Mouse (Mus musculus) monocyte, adult 5-6 weeks (primary cell): Measurements from ENCODE around the gene Cldn8. TPM values are rescaled to one million over a fixed set of nuclear protein-coding genes. Genes with fewer than 3 reads are reported as not detected.

ENCODE experiments used
- ATAC-seq: fragments of 153-309, 156-312 bp; replicated peaks from 2 replicates; pipeline ENCODE4 v1.8.0; 2017; ENCODE audit warnings: mild to moderate bottlenecking; ENCODE audit not compliant: low TSS enrichment, insufficient number of reproducible peaks, severe bottlenecking, poor library complexity, low FRiP score
- total RNA-seq: library from RNA; stranded (forward); fragments of 200-1000, 200-491, 200-594 nt; gene quantifications from 3 replicates; pipeline ENCODE4 v1.2.3, GENCODE M21; 2017

The Cldn8 gene
- total RNA-seq, result not detected in 3 replicates

GRCm38 (mm10) chr16:88563045-88563913 is at the start of gene Cldn8:
TSS of gene Cldn8 (minus strand) at chr16:88563183.
- no peak for ATAC-seq

DNA sequence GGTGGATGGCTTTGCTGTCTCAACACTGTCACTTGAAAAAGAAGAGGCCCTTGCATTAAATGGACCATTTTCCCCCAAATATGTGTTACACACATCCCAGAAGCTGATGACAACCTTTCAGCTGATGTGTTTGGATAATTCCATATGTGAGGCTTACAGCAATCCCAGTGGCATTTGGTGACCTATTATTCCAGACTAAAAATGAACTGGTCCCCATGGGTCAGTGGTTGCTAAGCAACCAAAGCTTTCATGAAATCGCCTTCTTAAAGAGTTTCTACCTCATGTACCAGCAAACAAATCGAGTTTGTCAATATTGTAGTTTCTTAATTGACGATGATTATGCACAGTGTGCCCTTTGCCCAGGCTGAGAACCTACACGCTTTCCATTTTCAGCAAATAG is 49.7 kb upstream of the Cldn8 start:
- ATAC-seq, result no peak

DNA sequence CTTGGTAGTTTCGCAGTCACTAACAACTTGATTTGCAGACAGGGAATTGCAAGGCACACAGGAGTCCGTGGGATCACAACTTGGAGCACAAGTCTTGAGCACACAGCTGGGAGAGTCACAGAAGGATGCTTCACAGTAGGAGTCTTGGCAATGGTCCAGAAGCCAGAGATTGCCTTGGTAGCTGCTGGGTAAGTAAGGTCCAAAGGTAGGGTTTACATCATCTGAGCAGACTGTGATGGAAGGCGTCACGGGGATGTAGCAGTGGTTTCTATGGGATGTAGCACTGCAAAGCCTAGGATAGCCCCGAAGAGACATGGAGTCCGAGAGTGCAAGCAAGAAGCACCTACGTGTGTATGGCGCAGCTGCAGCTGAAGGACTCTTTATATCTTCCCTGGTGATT is 48.9 kb upstream of the Cldn8 start, which contains the start of gene Krtap24-1:
TSS of gene Krtap24-1 (minus strand) at position 358 of the 400 bp plus-strand sequence.
- ATAC-seq, result no peak

GRCm38 (mm10) chr16:88604570-88604969 is 41.6 kb upstream of the Cldn8 start:
- no peak for ATAC-seq

- ATAC-seq, result no peak
Measured at GRCm38 (mm10) chr16:88602464-88602863, 39.5 kb upstream of the Cldn8 start.

- no peak for ATAC-seq
Measured at GRCm38 (mm10) chr16:88600303-88600702, 37.3 kb upstream of the Cldn8 start.

DNA sequence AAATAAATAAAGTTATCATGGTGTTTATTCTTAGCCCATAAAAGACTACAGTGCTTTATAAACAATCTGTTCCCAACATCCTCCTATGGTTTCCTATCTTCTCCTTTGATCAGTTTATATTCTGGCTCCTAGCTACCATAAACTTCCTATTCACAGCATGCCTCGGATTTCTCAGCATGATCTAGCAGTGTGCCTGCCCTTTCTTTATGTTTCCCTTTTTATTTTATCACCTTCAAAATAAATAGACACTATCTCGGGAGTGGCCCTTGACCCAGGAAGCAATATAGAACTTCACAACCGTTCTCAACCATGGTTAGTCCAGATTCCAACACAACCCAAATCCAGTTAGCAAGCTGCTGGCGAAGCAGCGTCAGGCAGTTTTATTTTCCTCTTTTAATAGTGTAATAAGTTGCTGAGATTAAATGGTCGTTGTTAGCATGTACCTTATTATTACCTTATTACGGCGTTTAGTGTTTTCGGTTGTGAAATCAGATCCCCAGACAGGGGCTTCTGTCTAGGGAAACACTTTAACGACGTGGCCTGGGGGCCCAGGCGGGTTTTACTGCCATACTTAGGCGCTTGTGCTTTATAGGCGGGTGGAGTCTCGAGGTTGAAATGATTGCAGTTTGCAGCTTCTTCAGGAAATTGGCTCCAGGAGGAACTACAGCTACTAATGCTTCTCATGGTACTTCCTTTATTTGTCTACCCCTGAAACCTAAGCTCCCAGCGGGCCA is 36.7 kb upstream of the Cldn8 start:
- ATAC-seq, result no peak

DNA sequence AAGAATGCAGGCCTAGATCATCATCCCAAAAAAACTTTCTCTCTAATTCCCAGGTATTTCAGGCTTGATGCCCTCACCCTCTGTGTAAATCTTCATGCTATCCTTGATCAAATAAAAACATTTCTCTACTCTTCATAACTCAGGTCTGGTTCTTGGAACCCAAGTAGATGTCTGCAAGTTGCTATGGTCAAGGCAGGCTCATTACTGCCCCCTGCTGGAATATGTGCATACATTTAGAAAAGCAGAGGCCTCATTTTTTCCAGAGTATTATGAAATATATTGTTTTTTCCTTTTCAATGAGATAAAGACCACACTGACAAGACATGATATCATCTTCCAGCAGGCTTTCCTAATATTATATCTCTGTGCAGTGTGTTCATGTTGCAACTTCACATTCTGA is 29.8 kb upstream of the Cldn8 start:
- no peak for ATAC-seq

DNA sequence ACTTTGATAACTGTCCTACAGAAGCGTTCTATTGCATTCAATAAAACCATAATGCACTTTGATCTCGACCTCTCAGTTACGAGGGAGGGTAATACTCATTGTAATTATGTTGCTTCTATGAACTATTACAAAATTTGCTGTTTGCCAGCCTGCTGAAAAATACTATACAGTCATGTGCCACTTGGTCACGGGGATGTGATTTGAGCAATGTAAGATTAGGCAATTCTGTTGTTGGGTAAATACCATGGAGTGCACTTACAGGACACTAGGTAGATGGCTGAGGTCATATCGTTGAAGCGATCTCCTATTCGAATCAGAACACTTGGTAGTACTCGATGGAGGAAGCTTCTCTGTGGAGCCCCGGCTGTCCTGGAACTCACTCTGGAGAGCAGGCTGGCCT is 20.4 kb upstream of the Cldn8 start:
- ATAC-seq, result no peak

GRCm38 (mm10) chr16:88575885-88576679 is 13.1 kb upstream of the Cldn8 start:
- ATAC-seq, result no peak

DNA sequence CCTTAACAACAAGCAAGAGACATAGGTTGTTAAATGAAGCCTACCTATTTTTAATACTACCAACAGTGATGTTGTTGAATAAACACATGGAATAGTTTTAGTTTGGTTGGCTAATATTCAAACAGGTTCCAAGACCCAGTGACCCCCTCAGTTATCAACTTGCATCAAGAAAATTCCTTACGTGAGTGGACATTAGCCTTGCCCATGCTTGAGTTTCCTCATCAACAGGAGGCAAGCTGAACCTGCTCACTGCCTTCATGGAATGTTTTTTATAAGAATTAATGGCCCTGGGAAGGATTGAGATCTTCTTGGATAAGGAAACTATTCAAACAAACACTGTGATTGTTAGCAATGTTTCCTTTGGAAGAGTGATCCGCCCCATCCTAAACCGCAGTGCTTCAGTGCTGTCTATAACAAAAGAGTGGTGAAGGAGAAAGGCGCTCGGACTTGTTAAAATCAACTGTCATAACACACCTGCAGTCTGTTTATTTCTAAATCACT is 10.0 kb upstream of the Cldn8 start:
- ATAC-seq, result no peak

DNA sequence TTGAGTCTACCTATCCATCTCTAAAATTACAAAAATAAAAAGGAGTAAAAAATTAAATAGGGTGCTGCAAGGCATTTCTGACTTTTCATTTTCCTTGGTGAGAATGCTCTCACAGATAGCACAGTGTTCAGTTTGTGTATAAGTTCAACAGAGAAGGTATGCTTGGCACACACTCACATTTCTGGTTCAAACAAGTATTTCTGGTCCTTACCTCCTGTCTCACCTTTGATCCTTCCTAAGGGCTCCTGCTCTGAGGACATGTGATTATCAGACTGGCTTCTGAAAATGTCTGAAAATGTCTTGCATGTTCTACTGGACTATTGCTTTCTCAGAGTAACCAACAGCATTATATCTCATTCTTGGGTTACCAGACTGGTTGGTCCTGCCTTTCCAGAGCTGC is 7.2 kb upstream of the Cldn8 start:
- ATAC-seq, result no peak

- no peak for ATAC-seq
Measured at GRCm38 (mm10) chr16:88569732-88570131, 6.7 kb upstream of the Cldn8 start.

DNA sequence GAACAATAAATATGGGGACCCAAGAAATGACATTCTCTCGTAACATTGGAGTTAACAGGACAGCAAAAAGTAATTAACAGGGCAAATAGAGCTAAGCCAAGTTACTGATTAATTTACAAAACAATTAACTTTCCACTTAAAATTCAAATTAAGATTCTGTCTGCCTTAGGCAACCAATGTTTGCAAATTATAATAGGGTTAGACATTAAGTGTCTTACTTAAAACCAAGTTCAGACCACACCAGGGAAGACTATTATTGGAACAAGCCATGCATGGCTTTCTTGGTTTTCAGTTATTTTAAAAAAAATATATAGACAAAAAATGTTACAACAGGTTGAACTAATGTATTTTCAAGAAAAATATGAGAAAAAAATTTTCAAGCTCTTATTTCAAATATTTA is 6.1 kb upstream of the Cldn8 start:
- ATAC-seq, result no peak

GRCm38 (mm10) chr16:88561617-88562164 is 1.3 kb downstream of the Cldn8 start:
- ATAC-seq, result no peak

GRCm38 (mm10) chr16:88542488-88542887 is 20.5 kb downstream of the Cldn8 start:
- no peak for ATAC-seq

DNA sequence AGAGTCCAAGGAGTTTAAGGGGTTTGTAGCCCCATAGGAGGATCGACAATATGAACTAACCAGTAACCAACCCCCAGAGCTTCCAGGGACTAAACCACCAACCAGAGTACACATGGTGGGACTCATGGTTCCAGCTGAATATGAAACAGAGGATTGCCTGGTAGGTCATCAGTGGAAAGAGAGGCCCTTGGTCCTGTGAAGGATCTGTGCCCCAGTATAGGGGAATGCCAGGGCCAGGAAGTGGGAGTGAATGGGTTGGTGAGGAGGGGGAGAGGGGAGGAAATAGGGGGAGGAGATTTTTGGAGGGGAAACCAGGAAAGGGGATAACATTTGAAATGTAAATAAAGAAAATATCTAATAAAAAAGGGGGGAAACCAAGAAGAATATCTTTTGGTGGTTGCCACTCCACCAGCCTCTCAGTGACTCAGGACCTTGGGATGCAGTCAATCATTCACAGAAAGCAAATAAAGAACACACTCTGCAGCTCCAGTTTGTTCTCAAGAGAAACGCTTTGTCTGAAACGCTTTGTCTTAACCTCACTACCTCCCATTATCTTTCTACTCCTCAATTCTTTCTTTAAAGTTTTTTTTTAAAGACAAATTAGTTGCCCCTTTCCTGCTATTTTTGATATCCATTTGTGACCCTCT is 23.0 kb downstream of the Cldn8 start:
- no peak for ATAC-seq

- ATAC-seq, result no peak
Measured at GRCm38 (mm10) chr16:88511348-88511747, 51.6 kb downstream of the Cldn8 start.
